Mouse (Mus musculus): ENCODE measurements around the gene Dlgap1.

DNA sequence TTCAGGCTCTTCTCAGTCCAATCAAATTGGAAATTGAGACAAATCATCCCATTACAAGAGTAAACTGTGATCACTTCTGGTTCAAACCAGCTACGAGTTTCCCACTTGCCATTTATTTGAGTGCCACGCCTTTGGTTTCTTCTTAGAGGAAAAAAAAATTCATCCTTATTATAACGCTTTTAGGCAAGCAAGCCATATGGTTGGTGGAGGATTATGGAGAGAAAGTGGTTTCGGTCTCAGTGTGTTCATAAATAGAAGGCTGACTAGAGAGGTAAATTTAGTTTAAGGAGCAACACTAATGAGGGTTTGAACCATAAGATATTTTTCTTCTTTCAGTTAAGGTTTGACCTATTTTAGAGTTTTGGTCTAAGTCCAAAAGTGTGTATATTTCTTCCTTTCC, 522.7 kb downstream of the Dlgap1 start:
- TF ChIP-seq CTCF (IDR thresholded peaks at IDR 0.05; ENCODE audit: low read depth) (no peak), EP300 (IDR thresholded peaks at IDR 0.05; ENCODE audit: low read depth) (no peak)
